Mouse (Mus musculus) heart, adult 9 months (tissue): ENCODE data around the gene Bloc1s3.

Source experiments
- DNase-seq, 2 experiments: peaks; one replicate each; pipeline ENCODE4 v3.0.0; 2022; ENCODE audit warnings: low spot score in 2 of 2

The Bloc1s3 gene

GRCm38 (mm10) chr7:19508150-19508923 lies at the start of gene Bloc1s3, which contains the start of gene Trappc6a:
Gene Bloc1s3, minus strand, starts transcription at chr7:19508367.
Gene Trappc6a, plus strand, starts transcription at chr7:19508395.
- DNase-seq, result peak; percentile 94

GRCm38 (mm10) chr7:19557086-19557485 lies 48.9 kb upstream of the Bloc1s3 start:
- no peak for DNase-seq

GRCm38 (mm10) chr7:19554168-19554567 lies 46.0 kb upstream of the Bloc1s3 start:
- DNase-seq, result no peak

DNA sequence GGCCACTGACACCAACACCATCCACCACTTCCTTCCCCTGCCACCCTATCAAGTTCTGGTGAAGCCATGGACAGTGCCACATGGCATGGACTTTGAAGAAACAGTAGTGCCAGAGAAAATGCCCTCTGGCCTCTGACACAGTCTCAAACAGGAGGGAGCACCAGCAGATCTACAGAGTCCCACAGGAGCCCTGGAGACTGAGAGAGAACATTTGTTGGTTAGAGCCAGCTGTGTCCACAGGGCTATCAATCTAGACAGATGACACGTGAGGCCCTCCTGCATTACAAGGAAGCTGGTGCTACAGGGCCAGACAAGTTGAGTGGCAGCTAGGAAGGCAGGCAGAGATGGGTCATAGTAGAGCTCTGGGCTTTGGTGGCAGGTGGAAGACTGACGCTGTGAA lies 44.3 kb upstream of the Bloc1s3 start:
- no peak for DNase-seq

DNA sequence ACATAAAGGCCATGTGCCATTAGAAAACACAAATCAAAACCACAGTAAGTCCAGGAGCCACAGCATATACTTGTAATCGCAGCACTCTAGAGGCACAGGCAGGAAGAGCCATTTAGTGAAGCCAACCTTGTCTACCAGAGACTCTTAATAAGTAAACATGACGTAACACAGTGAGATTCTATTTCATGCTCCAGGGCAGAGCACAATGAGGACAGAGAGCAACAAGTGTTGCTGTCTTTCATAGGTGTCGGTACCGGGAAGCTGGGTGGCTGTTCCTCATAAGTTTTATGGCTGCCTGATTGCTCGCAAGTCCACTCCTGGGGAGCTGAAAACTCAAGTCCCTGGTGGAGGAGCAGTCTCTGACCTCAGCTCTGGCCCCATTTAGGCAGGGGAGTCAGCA lies 43.5 kb upstream of the Bloc1s3 start:
- no peak for DNase-seq

DNA sequence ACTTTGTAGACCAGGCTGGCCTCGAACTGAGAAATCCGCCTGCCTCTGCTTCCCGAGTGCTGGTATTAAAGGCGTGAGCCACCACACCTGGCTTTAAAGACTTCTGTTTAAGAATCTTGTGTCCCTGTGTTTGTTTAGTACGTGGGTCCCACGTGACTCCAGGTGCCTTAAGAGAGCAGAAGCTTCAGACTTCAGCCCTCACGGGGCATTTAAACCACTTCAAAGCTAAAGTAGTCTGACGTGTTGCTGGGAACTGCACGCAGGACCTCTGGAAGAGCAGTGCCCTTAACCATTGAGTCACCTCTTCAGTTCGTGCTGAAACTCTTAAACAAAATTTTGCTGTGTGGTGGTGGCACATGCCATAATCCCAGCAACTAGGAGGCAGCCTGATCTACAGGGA lies 41.2 kb upstream of the Bloc1s3 start:
- no peak for DNase-seq

GRCm38 (mm10) chr7:19547344-19547969 lies 39.3 kb upstream of the Bloc1s3 start:
- DNase-seq, result no peak

DNA sequence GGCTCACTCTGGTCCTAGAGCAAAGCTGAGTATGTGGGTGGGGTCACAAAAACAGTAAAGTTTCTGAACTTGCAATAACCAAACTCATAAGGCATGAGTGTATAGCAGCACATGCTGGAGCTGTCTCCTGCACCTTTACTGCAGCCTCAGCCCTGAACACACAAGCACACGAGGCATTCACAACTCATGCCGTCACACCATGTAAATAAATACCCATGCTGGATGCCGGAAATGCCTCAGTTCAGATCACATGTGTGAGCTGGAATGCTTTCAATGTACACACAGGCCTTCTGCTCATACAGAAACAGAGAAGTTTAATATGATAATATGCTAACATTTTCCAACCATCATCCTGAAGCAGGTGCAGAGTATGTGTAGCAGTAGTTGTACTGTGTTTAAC lies 37.8 kb upstream of the Bloc1s3 start:
- no peak for DNase-seq

DNA sequence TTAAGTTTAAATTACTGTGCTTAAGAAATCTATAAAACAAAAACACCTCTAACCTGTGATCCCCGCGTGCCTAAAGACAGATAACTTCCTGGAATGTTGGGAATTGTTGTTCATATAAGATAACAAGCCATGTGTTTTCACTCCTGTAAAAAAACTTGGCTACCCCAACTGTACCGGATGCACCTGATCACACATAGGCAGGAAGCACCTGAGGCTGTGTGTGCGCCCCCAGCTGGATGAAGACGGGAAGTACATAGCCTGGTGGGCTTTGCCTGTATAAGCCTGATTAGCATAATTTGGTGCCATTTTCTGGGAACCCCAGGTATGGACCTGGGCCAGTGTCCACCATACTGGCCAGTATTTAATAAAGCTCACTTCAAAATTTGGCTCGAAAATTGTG lies 35.4 kb upstream of the Bloc1s3 start:
- no peak for DNase-seq

GRCm38 (mm10) chr7:19542155-19542691 lies 34.1 kb upstream of the Bloc1s3 start:
- peak in 1 of 2 experiments; percentile 21 for DNase-seq

- DNase-seq, result no peak
Measured at GRCm38 (mm10) chr7:19541681-19542154, 33.6 kb upstream of the Bloc1s3 start.

- no peak for DNase-seq
Measured at GRCm38 (mm10) chr7:19540771-19541566, 32.8 kb upstream of the Bloc1s3 start.

- no peak for DNase-seq
Measured at GRCm38 (mm10) chr7:19534676-19535075, 26.5 kb upstream of the Bloc1s3 start.

- DNase-seq, result no peak
Measured at GRCm38 (mm10) chr7:19532240-19532639, 24.1 kb upstream of the Bloc1s3 start.

- DNase-seq, result no peak
Measured at GRCm38 (mm10) chr7:19531077-19531476, 22.9 kb upstream of the Bloc1s3 start.

GRCm38 (mm10) chr7:19525105-19525481 lies 16.9 kb upstream of the Bloc1s3 start:
- no peak for DNase-seq

- DNase-seq, result no peak
Measured at GRCm38 (mm10) chr7:19524420-19525104, 16.4 kb upstream of the Bloc1s3 start.

DNA sequence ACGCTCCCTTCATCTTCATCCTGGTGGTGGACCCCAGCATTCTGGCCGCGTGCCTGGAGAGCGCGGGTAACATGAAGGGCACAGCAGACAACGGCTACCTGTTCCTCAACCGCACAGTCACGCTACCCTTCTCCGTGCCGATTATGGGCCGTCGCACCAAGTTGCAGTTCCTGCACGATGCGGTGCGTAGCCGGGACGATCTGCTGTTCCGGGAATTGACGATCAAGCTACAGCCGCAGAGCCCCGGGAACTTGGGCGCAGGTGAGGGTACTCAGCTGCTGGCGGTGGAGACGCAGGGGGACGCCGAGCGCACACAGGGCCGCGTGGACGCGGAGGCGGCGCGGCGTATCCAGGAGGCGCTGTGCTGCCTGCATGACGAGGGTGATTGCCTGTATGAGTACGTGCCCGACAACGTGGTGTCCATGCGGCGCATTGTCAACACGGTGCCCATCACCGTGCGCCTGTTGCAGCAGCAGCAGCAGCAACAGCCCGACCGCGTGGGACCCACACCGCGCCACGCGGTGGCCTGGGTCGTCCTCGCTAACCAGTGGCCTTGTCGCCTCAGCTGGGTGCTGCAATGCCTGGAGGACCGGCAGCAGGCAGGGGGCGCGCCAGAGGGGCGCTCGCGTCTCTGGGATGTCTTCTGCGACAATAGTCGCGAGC lies 15.7 kb upstream of the Bloc1s3 start:
- DNase-seq, result peak in 1 of 2 experiments; percentile 24

GRCm38 (mm10) chr7:19523017-19523756 lies 15.0 kb upstream of the Bloc1s3 start:
- no peak for DNase-seq

GRCm38 (mm10) chr7:19520032-19520431 lies 11.9 kb upstream of the Bloc1s3 start:
- DNase-seq, result no peak
